Mouse (Mus musculus) kidney, embryonic 15.5 days (tissue): ENCODE data around the gene Izumo4. TPM values are rescaled to one million over a fixed set of nuclear protein-coding genes. Genes with fewer than 3 reads are reported as not detected.
A peak's percentile ranks its signal among the peaks of the same experiment; 100 is the strongest.

Experiments used
- ATAC-seq: fragments of 200-750 bp; cut with Nextera tagmentation; replicated peaks from 2 replicates; pipeline ENCODE4 v1.8.0; 2017; ENCODE audit warnings: moderate TSS enrichment; ENCODE audit not compliant: low FRiP score
- H3K27ac ChIP-seq: fragments of 300-500 bp; sonication (generic); 2 replicates; pipeline ENCODE4 v1.5.1; 2015; ENCODE audit warnings: mild to moderate bottlenecking, inconsistent platforms
- H3K27me3 ChIP-seq: fragments of 300-500 bp; sonication (generic); 2 replicates; pipeline ENCODE4 v1.6.1; 2015; ENCODE audit warnings: inconsistent platforms
- H3K36me3 ChIP-seq: fragments of 300-500 bp; sonication (generic); 2 replicates; pipeline ENCODE4 v1.6.1; 2015; ENCODE audit warnings: inconsistent platforms
- H3K4me1 ChIP-seq: fragments of 300-500 bp; sonication (generic); 2 replicates; pipeline ENCODE4 v1.6.1; 2015; ENCODE audit warnings: inconsistent platforms
- H3K4me2 ChIP-seq: fragments of 300-500 bp; sonication (generic); 2 replicates; pipeline ENCODE4 v1.6.1; 2015; ENCODE audit warnings: moderate library complexity, mild to moderate bottlenecking, inconsistent platforms
- H3K4me3 ChIP-seq: fragments of 300-500 bp; sonication (generic); replicated peaks from 2 replicates; pipeline ENCODE4 v1.5.1; 2015; ENCODE audit warnings: mild to moderate bottlenecking, inconsistent platforms
- H3K9ac ChIP-seq: fragments of 300-500 bp; sonication (generic); 2 replicates; pipeline ENCODE4 v1.6.1; 2015; ENCODE audit warnings: mild to moderate bottlenecking, inconsistent platforms
- H3K9me3 ChIP-seq: fragments of 300-500 bp; sonication (generic); replicated peaks from 2 replicates; pipeline ENCODE4 v1.6.1; 2016; ENCODE audit warnings: inconsistent platforms
- WGBS: fragments of 180-500 bp; shearing (Covaris S2); methylation state at CpG from one replicate; pipeline ENCODE4 v1.1.7; 2015; ENCODE audit warnings: mixed read lengths; 5-methylcytosine and 5-hydroxymethylcytosine counted together
- polyA plus RNA-seq: library from polyadenylated mRNA; unstranded; fragments of >200 nt; fragmentation: Nextera tagmentation; extraction: Ambion mirVana; gene quantifications from 2 replicates; pipeline ENCODE4 v1.2.1, GENCODE M21; 2015

Izumo4 gene
- polyA plus RNA-seq, 1 experiment from 2014 or later, result 26.2 TPM

DNA sequence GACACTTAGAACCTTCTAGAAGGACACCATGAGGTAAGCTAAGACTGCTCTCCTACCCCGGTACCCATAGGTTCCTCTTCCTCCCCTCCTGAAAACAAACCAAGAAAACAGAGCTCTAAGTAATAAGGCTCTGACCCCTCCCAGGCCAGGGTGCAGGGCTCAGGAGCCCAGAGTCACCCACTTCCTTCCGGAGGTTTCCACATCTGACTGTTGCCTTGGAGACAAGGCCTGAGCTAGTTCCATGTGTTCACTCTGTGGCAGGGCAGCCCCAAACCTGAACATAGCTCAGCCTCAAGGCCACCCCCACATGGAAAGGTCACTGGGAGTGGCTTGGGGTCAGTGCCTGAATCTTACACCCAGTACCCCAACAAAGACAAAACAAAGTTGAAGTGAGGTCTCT, 6.8 kb upstream of the Izumo4 start:
- H3K4me3 ChIP-seq, result no peak overlapping the region
- ATAC-seq, result no peak
- H3K36me3 ChIP-seq, result peaks cover 18% of the 10 kb centered on the region
- WGBS, result 61% methylated on average over 2 of the region's 2 CpGs
- H3K4me1 ChIP-seq, result peaks cover 47% of the 10 kb centered on the region
- peak overlapping the region; percentile 81 for H3K27ac ChIP-seq
- H3K4me2 ChIP-seq, result no peak overlapping the region
- H3K9me3 ChIP-seq, result no peaks in the 10 kb centered on the region
- H3K27me3 ChIP-seq, result no peaks in the 10 kb centered on the region
- no peak overlapping the region for H3K9ac ChIP-seq

DNA sequence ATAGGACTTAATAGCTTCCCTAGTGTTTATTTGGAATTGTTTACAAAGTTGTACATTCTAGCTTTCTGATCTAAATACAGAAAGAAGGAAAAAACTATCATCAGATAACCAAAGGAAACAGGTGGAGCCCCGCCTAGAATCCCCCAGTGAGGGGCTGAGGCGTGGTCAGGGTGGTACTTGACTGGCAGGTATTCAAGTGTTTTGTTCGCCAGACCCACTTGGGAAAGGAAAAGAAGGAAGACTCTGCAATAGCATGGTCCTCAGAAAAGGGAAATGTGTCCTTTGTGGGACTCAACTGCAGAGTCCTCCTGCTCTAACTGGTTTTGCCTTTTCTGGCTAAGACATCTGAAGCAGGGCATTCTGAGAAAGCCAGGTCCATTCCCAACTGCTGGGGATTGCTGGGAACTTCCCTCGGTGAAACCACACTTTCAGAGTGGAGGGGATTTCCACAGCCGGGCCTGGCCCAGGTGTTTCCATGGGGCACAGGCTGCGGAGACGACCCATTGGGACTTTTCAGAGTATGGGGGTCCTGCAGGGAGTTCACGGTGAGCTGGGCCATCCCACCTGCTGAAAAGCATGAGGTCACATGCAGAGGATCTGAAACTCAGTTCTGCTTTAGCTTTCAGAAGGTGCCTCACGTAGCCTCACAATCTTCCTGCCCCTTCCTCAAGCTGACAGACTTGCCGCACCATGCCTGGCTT, 6.0 kb upstream of the Izumo4 start:
- no peak overlapping the region for H3K4me2 ChIP-seq
- H3K36me3 ChIP-seq, result peaks cover 11% of the 10 kb centered on the region; the same call in 1 of the 2 replicates
- peaks cover 55% of the 10 kb centered on the region for H3K4me1 ChIP-seq
- 62% methylated on average over 10 of the region's 10 CpGs for WGBS
- H3K9me3 ChIP-seq, result no peaks in the 10 kb centered on the region
- H3K27ac ChIP-seq, result peak overlapping the region; percentile 81
- H3K9ac ChIP-seq, result no peak overlapping the region
- H3K4me3 ChIP-seq, result no peak overlapping the region
- no peak for ATAC-seq
- no peaks in the 10 kb centered on the region for H3K27me3 ChIP-seq

DNA sequence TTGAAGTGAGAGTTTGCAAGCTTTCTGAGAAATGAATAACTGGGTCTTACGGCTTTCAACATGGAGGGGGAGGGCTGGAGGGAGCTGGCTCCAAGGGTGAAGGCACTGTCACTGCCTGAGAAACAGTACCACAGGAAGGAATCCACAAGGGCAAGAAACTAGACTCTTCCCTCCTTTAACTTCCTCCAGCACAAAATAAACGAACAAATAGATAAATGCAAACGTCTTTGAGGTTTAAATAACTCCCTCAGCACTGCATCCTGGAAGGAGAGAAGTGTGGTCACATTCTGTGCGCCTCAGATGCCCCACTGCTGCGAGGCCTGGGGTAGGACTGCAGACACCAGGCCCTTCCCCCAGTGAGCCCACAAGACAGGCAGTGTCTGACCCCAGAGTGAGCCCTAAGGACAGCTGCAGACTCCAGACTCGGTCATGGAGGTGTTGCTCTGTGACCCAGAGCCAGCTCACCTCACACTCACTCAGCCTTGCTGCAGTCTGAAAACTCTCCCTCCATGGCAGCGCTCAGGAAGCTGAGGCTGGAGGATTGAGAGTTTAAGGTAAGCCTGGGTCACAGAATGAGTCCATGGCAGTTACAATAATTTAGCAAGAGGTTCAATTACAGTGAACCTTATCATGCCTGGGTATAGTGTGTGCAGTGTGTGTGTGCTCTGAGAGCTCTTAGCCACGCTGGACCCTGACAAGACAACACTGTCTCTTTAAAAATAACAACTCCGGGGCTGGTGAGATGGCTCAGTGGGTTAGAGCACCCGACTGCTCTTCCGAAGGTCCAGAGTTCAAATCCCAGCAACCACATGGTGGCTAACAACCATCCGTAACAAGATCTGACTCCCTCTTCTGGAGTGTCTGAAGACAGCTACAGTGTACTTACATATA, 5.2 kb upstream of the Izumo4 start:
- H3K9ac ChIP-seq, result no peak overlapping the region
- peaks cover 7% of the 10 kb centered on the region; the same call in 1 of the 2 replicates for H3K36me3 ChIP-seq
- peak overlapping the region; percentile 81 for H3K27ac ChIP-seq
- WGBS, result 43% methylated on average over 12 of the region's 12 CpGs
- H3K4me1 ChIP-seq, result peaks cover 60% of the 10 kb centered on the region
- H3K9me3 ChIP-seq, result no peaks in the 10 kb centered on the region
- H3K27me3 ChIP-seq, result no peaks in the 10 kb centered on the region
- ATAC-seq, result no peak
- H3K4me3 ChIP-seq, result no peak overlapping the region
- no peak overlapping the region for H3K4me2 ChIP-seq

DNA sequence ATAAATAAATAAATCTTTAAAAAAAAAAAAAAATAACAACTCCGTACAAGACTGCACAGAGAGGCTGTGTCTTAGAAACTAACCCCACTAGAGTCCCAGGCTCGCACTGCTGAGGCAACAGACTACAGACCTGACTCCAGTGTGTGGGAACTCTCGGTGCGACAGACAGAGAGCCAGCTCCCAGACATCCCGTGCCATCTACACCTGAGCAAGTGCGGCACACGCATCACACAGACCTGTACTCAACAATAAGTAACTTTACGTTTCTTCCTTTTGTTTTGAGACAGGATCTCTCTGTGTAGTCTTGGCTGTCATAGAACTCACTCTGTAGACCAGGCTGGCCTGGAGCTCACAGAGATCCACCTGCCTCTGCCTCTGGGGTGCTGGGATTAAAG, 4.6 kb upstream of the Izumo4 start:
- Histone ChIP-seq H3K4me3 (no peak overlapping the region), H3K36me3 (peaks cover 7% of the 10 kb centered on the region; the same call in 1 of the 2 replicates), H3K4me2 (no peak overlapping the region), H3K9ac (no peak overlapping the region), H3K4me1 (peaks cover 60% of the 10 kb centered on the region), H3K27me3 (no peaks in the 10 kb centered on the region), H3K27ac (0 out of 2 replicates have a peak overlapping the region, but pooled peaks have one; percentile 45), H3K9me3 (no peaks in the 10 kb centered on the region)
- ATAC-seq, result no peak
- 89% methylated on average over 8 of the region's 8 CpGs for WGBS

DNA sequence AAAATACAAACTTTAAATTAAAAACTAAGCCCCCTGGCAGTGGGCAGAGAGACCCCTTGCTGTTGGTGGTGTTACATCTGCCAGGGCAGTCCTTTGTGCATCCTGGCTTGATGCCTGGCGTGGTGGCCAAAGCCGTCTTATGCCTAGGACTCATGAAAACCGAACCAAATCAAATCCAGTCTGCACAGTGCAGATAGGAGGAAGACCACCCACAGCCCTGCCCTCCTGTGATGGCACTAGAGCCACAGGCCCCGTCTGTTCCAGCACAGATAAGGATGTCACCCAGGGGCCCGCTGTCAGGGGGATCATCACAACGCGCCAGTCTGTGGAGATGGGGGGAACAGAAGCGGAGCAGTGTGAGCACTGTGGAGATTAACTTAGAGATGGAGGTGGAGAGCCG, 4.2 kb upstream of the Izumo4 start:
- peaks cover 61% of the 10 kb centered on the region for H3K4me1 ChIP-seq
- H3K9me3 ChIP-seq, result no peaks in the 10 kb centered on the region
- no peak overlapping the region for H3K9ac ChIP-seq
- no peak overlapping the region for H3K4me3 ChIP-seq
- H3K27me3 ChIP-seq, result no peaks in the 10 kb centered on the region
- no peak overlapping the region for H3K4me2 ChIP-seq
- WGBS, result 86% methylated on average over 9 of the region's 9 CpGs
- H3K27ac ChIP-seq, result 0 out of 2 replicates have a peak overlapping the region, but pooled peaks have one; percentile 45
- no peak for ATAC-seq
- peaks cover 7% of the 10 kb centered on the region; the same call in 1 of the 2 replicates for H3K36me3 ChIP-seq

DNA sequence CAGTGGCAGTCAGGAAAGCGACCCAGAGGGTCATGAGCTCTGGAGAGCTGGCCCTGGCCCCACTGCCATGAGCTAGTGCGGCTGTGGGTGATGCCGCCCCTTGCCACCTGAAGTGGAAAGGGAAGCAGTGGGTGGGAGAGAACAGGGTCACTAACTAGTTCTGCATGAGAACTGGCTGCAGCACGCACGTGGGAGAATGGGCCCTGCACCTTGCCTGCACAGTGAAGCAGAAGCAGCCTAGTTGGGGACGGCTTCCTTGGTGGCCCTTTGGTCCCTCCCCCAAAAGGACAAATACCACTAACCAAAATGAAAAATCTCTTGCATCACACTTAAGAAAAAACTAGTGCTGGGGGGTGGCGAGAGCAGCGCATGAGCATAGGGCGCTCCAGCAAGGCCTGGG, 3.4 kb upstream of the Izumo4 start:
- H3K36me3 ChIP-seq, result peaks cover 7% of the 10 kb centered on the region; the same call in 1 of the 2 replicates
- no peak overlapping the region for H3K27ac ChIP-seq
- no peak overlapping the region for H3K9ac ChIP-seq
- no peaks in the 10 kb centered on the region for H3K27me3 ChIP-seq
- no peaks in the 10 kb centered on the region for H3K9me3 ChIP-seq
- ATAC-seq, result no peak
- WGBS, result 90% methylated on average over 9 of the region's 9 CpGs
- no peak overlapping the region for H3K4me3 ChIP-seq
- H3K4me1 ChIP-seq, result peaks cover 68% of the 10 kb centered on the region
- no peak overlapping the region for H3K4me2 ChIP-seq

DNA sequence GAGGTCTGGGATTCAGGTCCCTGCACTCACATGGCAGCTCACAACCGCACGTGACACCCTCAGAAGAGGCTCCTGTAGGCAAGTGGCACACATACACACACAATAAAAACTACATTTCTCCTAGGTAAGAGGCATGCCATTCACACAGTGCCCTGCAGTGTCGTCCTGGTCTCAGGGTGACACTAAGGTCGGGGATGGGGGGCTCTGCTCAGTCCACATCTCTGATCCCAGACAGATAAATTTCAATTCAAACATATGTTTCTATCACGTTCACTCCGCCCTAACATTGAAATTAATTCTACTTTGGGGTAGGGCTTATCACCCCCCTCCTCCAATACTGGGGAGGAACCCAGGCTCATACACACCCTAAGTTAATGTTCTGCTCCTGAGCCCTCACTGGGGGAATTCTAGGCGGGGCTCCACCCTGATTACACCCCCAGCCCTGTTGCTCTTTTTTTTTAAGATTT, 1.9 kb upstream of the Izumo4 start:
- Histone ChIP-seq H3K4me2 (peak overlapping the region; percentile 78), H3K9ac (no peak overlapping the region), H3K27ac (no peak overlapping the region), H3K9me3 (no peaks in the 10 kb centered on the region), H3K4me3 (no peak overlapping the region), H3K27me3 (no peaks in the 10 kb centered on the region), H3K4me1 (peaks cover 65% of the 10 kb centered on the region), H3K36me3 (peaks cover under 1% of the 10 kb centered on the region; the same call in 1 of the 2 replicates)
- no peak for ATAC-seq
- WGBS, result 85% methylated on average over 7 of the region's 7 CpGs

DNA sequence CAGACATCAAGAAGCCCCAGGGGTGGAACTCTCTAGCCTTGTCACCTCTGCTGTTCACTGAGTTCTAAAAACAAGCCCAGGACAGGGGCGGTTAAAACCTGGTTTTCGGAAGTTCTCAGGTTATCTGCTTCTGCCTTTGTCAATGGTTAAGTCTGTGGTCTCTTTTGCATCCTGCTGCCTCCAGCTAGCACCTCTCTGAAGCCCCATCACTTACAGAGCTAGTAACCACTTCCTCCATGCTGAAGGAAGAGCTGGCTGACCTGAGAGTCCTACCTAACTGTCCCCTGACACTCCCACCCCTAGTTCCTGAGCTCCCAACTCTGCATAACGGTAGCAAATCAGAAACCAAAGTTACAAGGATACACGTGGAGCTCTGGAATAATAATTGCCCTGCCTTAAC, 1.3 kb upstream of the Izumo4 start:
- WGBS, result 37% methylated on average over 4 of the region's 4 CpGs
- peak overlapping the region; percentile 71 for H3K4me3 ChIP-seq
- peak overlapping the region; percentile 90; the same call in 1 of the 2 replicates for H3K27ac ChIP-seq
- H3K36me3 ChIP-seq, result peaks cover 5% of the 10 kb centered on the region; the same call in 1 of the 2 replicates
- 0 out of 2 replicates have a peak overlapping the region, but pooled peaks have one; percentile 66 for H3K9ac ChIP-seq
- no peak for ATAC-seq
- peaks cover 58% of the 10 kb centered on the region for H3K4me1 ChIP-seq
- H3K9me3 ChIP-seq, result no peaks in the 10 kb centered on the region
- peak overlapping the region; percentile 78 for H3K4me2 ChIP-seq
- no peaks in the 10 kb centered on the region for H3K27me3 ChIP-seq

DNA sequence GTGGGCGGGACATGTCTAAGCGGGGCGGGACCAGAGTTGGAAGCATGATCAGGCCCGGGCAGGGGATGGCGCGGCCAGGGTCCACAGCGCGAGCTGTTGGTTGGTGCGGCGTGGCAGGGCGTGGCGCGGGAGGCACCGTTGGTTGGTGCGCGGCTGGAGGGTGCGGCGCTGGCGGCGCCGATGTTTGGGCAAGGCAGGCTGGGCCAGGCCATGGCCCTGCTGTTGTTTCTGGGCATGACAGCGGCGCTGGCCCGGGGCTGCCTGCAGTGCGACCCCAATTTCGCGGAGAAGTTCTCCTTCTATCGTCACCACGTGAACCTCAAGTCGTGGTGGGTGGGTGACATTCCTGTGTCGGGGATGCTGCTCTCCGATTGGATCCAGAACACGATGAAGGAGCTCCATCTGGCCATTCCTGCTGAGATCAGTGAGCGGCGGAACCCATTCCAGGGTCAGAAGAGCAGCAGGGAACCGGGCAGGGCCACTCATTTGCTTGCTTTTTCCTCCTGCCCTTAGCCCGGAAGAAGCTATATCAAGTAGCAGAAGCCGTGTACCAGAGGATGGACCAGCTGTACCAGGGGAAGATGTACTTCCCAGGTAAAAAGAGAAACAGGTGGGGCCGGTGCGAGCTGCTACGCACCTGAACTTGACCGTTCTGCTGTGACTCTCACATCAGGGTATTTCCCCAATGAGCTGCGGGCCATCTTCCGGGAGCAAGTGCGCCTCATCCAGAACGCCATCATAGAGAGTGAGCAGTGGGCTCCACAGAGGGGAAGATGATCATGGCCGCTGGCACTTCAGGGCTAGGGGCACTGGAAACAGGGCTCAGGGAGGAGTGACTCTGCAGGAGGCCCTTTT, 779 bp downstream of the Izumo4 start:
- peak overlapping the region; percentile 58 for H3K9ac ChIP-seq
- peak overlapping the region; percentile 78 for H3K4me2 ChIP-seq
- peak overlapping the region; percentile 90 for H3K27ac ChIP-seq
- no peaks in the 10 kb centered on the region for H3K9me3 ChIP-seq
- peaks cover 40% of the 10 kb centered on the region for H3K4me1 ChIP-seq
- no peaks in the 10 kb centered on the region for H3K27me3 ChIP-seq
- H3K36me3 ChIP-seq, result peaks cover 25% of the 10 kb centered on the region
- ATAC-seq, result peak; percentile 90
- peak overlapping the region; percentile 71 for H3K4me3 ChIP-seq
- 2% methylated on average over 47 of the region's 47 CpGs for WGBS

DNA sequence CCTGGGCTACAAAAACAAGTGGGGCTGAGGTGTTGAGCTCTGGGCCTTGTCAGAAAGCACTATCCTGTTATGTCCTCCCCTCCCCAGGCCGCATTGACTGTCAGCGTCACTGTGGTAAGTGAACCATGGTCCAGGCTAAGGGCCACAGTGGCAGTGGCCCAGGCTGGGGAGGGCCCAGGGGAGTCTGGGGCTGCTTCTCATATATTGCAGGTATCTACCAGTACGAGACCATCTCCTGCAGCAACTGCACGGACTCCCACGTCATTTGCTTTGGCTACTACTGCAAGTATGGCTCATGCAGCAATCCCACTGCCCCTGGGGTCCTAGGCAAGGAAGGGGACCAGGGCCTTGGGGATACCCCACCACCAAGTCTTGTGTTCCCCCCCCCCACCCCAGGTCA, 1.7 kb downstream of the Izumo4 start:
- Histone ChIP-seq H3K4me2 (peak overlapping the region; percentile 78), H3K9ac (peak overlapping the region; percentile 58; the same call in 1 of the 2 replicates), H3K27ac (no peak overlapping the region), H3K9me3 (no peaks in the 10 kb centered on the region), H3K27me3 (no peaks in the 10 kb centered on the region), H3K4me1 (peaks cover 35% of the 10 kb centered on the region), H3K36me3 (peaks cover 33% of the 10 kb centered on the region), H3K4me3 (peak overlapping the region; percentile 71)
- no peak for ATAC-seq
- WGBS, result 86% methylated on average over 5 of the region's 5 CpGs

DNA sequence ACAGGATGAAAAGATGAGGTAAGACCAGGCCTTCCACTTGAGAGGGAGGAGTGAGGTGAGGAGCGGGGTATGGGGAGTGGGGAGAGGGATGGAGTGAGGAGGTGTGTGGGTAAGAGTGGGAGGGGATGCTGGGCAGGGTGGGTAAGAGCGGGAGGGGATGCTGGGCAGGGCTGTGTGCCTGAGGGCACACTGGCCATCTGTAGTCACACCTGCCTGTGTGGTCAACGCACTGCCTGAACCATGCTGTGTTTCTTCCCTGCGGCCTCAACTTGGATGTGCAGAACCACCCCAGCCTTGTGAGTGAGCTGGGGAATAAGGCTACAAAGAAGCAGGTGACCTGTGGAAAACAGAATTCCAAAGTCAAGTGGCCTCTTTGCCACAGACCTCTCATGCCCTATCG, 2.4 kb downstream of the Izumo4 start:
- no peak overlapping the region for H3K27ac ChIP-seq
- 88% methylated on average over 5 of the region's 5 CpGs for WGBS
- H3K4me3 ChIP-seq, result no peak overlapping the region
- H3K36me3 ChIP-seq, result peaks cover 41% of the 10 kb centered on the region
- H3K9ac ChIP-seq, result no peak overlapping the region
- ATAC-seq, result no peak
- H3K4me1 ChIP-seq, result peaks cover 32% of the 10 kb centered on the region
- H3K27me3 ChIP-seq, result no peaks in the 10 kb centered on the region
- no peak overlapping the region for H3K4me2 ChIP-seq
- H3K9me3 ChIP-seq, result no peaks in the 10 kb centered on the region
